Mouse (Mus musculus) small intestine, adult 2 months (tissue): ENCODE data around the gene Ssbp3. TPM values are rescaled to one million over a fixed set of nuclear protein-coding genes. Genes with fewer than 3 reads are reported as not detected.

ENCODE experiments used
- H3K27ac ChIP-seq: fragments of 200-500 bp; 2 replicates; pipeline ENCODE4 v1.5.1; 2012; ENCODE audit warnings: low read depth, low read length, control low read depth, inconsistent platforms; ENCODE audit not compliant: insufficient read depth
- H3K27me3 ChIP-seq: fragments of 200-500 bp; 2 replicates; pipeline ENCODE4 v1.6.1; 2012; ENCODE audit warnings: mild to moderate bottlenecking, moderate library complexity, low read length, inconsistent platforms; ENCODE audit not compliant: control insufficient read depth, insufficient read depth
- H3K36me3 ChIP-seq: fragments of 200-500 bp; 2 replicates; pipeline ENCODE4 v1.6.1; 2012; ENCODE audit warnings: mild to moderate bottlenecking, low read length, control low read depth, inconsistent platforms; ENCODE audit not compliant: control insufficient read depth, insufficient read depth
- H3K4me1 ChIP-seq: fragments of 200-500 bp; 2 replicates; pipeline ENCODE4 v1.6.1; 2012; ENCODE audit warnings: low read length, inconsistent platforms, mixed read lengths; ENCODE audit not compliant: control insufficient read depth, insufficient read depth, insufficient read length
- H3K4me3 ChIP-seq: fragments of 200-500 bp; 2 replicates; pipeline ENCODE4 v1.5.1; 2012; ENCODE audit warnings: low read depth, mild to moderate bottlenecking, control low read depth, inconsistent platforms, low read length, moderate library complexity
- CTCF ChIP-seq: fragments of 200-500 bp; IDR thresholded peaks from 2 replicates; pipeline ENCODE4 v1.5.1; 2012; ENCODE audit warnings: low read depth, mild to moderate bottlenecking, control low read depth, inconsistent platforms, low read length, moderate library complexity, mixed read lengths; ENCODE audit not compliant: insufficient replicate concordance, insufficient read length; ENCODE audit errors: extremely low read depth
- POLR2A ChIP-seq: fragments of 200-500 bp; IDR thresholded peaks from 2 replicates; pipeline ENCODE4 v1.6.1; 2012; ENCODE audit warnings: low read depth, mild to moderate bottlenecking, control low read depth, inconsistent platforms, low read length, moderate library complexity
- WGBS: fragments of 180-500 bp; shearing (Covaris S2); methylation state at CpG from one replicate; pipeline ENCODE4 v1.1.7; 2018; 5-methylcytosine and 5-hydroxymethylcytosine counted together
- polyA plus RNA-seq: library from polyadenylated mRNA; depleted of rRNA; stranded (reverse); fragments of >200 nt; gene quantifications from 2 replicates; pipeline ENCODE4 v1.2.3, GENCODE M21; 2012

Ssbp3 gene
- polyA plus RNA-seq, 1 experiment: 21.2 TPM

GRCm38 (mm10) chr4:107003786-107004185 lies 93.3 kb downstream of the Ssbp3 start:
- WGBS: 91% methylated on average over 3 of the region's 3 CpGs
- Histone ChIP-seq H3K4me3 (no peak overlapping the region), H3K36me3 (no peaks in the 10 kb centered on the region), H3K27me3 (no peaks in the 10 kb centered on the region), H3K4me1 (peaks cover 36% of the 10 kb centered on the region), H3K27ac (no peak overlapping the region)
- no peak for TF ChIP-seq CTCF
- TF ChIP-seq POLR2A: no peak

DNA sequence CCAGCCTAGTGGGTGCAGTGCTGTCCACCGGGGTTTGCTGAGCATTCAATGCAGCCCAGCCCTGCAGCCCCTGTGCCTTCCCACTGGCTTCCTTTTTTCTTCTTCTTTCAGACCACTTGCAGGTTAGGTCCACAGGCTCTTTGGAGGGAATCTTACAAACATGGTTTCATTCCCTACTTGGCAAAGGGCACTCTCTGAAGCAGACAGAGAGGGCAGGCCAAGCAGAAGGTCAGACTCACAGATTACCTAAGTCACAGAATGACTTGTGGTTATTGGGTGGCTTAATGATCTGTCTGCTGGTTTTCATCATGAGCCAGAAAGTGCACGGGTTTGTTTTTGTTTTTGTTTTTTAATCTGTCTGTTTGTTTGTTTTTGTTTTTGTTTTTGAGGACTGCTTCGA lies 93.8 kb downstream of the Ssbp3 start:
- no peaks in the 10 kb centered on the region for H3K36me3 ChIP-seq
- no peak overlapping the region for H3K4me3 ChIP-seq
- WGBS: 74% methylated on average over 3 of the region's 3 CpGs
- H3K4me1 ChIP-seq: peaks cover 36% of the 10 kb centered on the region
- TF ChIP-seq CTCF: no peak
- TF ChIP-seq POLR2A: no peak
- no peaks in the 10 kb centered on the region for H3K27me3 ChIP-seq
- H3K27ac ChIP-seq: no peak overlapping the region

DNA sequence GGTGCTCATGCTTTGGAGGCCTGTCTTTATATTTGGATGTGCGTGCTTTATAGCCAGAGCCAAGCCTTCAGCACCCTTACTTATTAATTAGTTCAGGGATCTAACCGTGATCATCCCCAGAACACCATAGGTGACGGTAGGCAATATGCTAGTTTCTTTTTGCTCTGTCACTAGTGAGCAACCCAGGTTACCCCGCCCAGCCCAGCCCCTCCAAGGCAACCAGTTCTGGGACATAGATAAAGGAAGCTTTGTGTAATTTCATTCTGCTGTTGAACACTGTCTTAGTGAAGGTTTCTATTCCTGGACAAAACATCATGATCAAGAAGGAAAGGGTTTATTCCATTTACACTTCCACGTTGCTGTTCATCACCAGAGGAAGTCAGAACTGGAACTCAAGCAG lies 94.7 kb downstream of the Ssbp3 start:
- 47% methylated on average over 5 of the region's 5 CpGs for WGBS
- Histone ChIP-seq H3K27ac (no peak overlapping the region), H3K27me3 (no peaks in the 10 kb centered on the region), H3K36me3 (no peaks in the 10 kb centered on the region), H3K4me3 (no peak overlapping the region), H3K4me1 (peaks cover 36% of the 10 kb centered on the region)
- TF ChIP-seq POLR2A (no peak), CTCF (no peak)

GRCm38 (mm10) chr4:107006229-107006628 lies 95.7 kb downstream of the Ssbp3 start:
- TF ChIP-seq CTCF (peak; percentile 15; the same call in 1 of the 2 replicates), POLR2A (no peak)
- H3K4me3 ChIP-seq: no peak overlapping the region
- no peak overlapping the region for H3K27ac ChIP-seq
- peaks cover 29% of the 10 kb centered on the region for H3K4me1 ChIP-seq
- H3K36me3 ChIP-seq: no peaks in the 10 kb centered on the region
- no peaks in the 10 kb centered on the region for H3K27me3 ChIP-seq
- 16% methylated on average over 4 of the region's 4 CpGs for WGBS

DNA sequence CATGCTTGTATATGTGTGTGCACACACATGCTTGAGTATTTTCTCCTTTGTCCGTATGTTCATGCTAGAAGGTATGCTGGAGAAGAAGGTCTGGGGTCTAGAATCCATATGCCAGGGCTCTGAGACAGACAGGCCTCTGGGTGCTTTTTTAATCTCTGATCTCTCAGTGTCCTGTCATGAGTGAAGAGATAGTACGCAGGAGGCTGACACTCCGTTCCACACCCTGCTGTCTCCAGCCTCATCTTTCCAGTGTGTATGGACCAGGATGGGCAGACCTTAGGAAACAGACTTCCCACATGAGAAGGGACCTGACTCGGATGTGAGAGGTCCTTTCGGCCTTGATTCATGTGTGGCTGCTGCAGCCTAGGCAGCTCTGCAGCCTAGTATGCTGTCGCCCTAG lies 96.3 kb downstream of the Ssbp3 start:
- WGBS: 91% methylated on average over 6 of the region's 6 CpGs
- no peak for TF ChIP-seq CTCF
- no peak for TF ChIP-seq POLR2A

DNA sequence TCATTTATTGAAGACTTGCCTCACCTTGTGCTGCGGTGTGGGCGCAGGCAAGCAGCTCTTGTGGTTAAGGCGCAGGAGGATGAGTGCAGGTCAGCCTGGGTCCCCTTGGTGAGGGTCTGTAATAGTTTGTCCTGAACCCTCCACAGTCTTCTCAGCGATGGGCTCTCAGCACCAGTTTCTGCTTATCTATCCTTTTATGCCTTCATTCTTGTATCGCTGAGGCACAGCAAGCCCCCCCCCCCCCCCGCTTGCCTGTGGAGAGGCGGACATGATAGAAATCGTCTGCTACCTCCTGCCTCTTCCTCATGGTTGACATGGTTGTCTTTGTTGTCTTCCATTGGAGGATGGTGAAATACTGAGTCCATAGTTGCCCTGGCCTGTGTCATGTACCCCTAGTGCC lies 96.9 kb downstream of the Ssbp3 start:
- Histone ChIP-seq H3K27me3 (no peaks in the 10 kb centered on the region), H3K4me3 (no peak overlapping the region), H3K36me3 (no peaks in the 10 kb centered on the region), H3K27ac (no peak overlapping the region), H3K4me1 (peaks cover 19% of the 10 kb centered on the region)
- WGBS: 97% methylated on average over 8 of the region's 8 CpGs
- TF ChIP-seq POLR2A (no peak), CTCF (no peak)

More for the DNA sequence above, 96.3 kb downstream of the Ssbp3 start:
- Histone ChIP-seq H3K27ac (no peak overlapping the region), H3K36me3 (no peaks in the 10 kb centered on the region), H3K27me3 (no peaks in the 10 kb centered on the region), H3K4me1 (peaks cover 24% of the 10 kb centered on the region), H3K4me3 (no peak overlapping the region)

DNA sequence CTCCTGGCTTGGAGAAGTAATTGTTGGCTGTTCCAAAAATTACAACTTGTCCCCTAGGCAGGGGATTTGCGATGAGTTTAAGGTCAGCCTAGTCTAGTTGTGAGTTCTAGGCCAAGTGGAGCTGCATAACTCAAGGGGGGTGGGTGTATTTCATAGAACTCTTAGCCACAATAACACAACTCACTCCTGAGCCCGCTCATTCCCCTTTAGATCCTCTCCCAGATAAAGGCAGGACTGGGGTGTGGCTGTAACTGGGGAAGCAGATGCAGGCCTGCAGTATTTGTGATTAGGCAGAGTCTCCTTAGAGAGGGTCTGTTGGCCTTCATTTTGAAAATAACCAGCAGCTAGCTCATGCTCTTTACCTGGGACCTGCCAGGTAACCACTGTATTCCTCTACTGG lies 97.7 kb downstream of the Ssbp3 start:
- Histone ChIP-seq H3K4me1 (peaks cover 16% of the 10 kb centered on the region), H3K27ac (no peak overlapping the region), H3K4me3 (no peak overlapping the region), H3K27me3 (no peaks in the 10 kb centered on the region), H3K36me3 (no peaks in the 10 kb centered on the region)
- 80% methylated on average over 2 of the region's 2 CpGs for WGBS
- TF ChIP-seq POLR2A (no peak), CTCF (no peak)

- Histone ChIP-seq H3K27ac (no peak overlapping the region), H3K4me1 (peaks cover 20% of the 10 kb centered on the region), H3K4me3 (no peak overlapping the region), H3K27me3 (no peaks in the 10 kb centered on the region), H3K36me3 (no peaks in the 10 kb centered on the region)
- TF ChIP-seq CTCF: no peak
- TF ChIP-seq POLR2A: no peak
- 90% methylated on average over 7 of the region's 7 CpGs for WGBS
These were observed 99.0 kb downstream of the Ssbp3 start for GRCm38 (mm10) chr4:107009548-107009947.
